Mouse (Mus musculus) thymus, adult 2 months (tissue): ENCODE results near the gene Il1rn.

Experiments used
- CTCF ChIP-seq: fragments of 200-500 bp; IDR thresholded peaks from 2 replicates; pipeline ENCODE4 v1.5.1; 2012; ENCODE audit warnings: mild to moderate bottlenecking, control low read depth, low read length, moderate library complexity, borderline replicate concordance; ENCODE audit not compliant: control insufficient read depth, poor library complexity, insufficient read depth; ENCODE audit errors: extremely low read depth
- POLR2A ChIP-seq: fragments of 200-500 bp; IDR thresholded peaks from 2 replicates; pipeline ENCODE4 v1.6.1; 2012; ENCODE audit warnings: mild to moderate bottlenecking, low read length, control low read depth, moderate library complexity; ENCODE audit not compliant: control insufficient read depth, poor library complexity, insufficient read depth; ENCODE audit errors: extremely low read depth

GRCm38 (mm10) chr2:24351159-24351558 lies 14.5 kb downstream of the Il1rn start:
- TF ChIP-seq POLR2A: no peak
- TF ChIP-seq CTCF: no peak
